Mouse (Mus musculus): ENCODE measurements around the gene Myocd. TPM values are rescaled to one million over a fixed set of nuclear protein-coding genes. Genes with fewer than 3 reads are reported as not detected.

The Myocd gene
- polyA plus RNA-seq, 1 experiment from 2014 or later, result 3.7 TPM

DNA sequence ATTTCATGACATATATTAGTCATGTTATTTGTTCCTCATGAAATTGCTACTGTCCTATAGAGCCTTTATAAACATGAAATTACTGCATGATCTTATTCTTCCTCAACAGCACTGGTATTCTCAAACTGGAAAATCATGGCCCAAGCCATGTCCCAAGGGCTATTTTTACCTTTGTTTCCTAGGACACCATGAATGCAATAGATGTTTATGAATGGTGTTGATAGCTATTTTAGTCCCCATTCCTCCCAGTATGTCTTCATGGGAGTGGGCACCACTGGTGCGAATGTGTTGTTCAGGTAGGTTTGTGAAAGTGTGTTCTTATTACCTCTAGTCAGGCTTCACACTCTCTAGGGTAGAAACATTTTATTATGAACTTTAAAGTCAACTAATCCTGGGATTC lies 84.7 kb downstream of the Myocd start:
- no peak for TF ChIP-seq CTCF (IDR thresholded peaks at IDR 0.05; ENCODE audit: low read depth)
- Histone ChIP-seq H3K27me3 (ENCODE audit: insufficient read depth, low read length) (no peaks in the 10 kb centered on the region), H3K4me3 (replicated peaks; ENCODE audit: low read depth, low read length) (no peak overlapping the region), H3K27ac (no peak overlapping the region), H3K9me3 (replicated peaks; ENCODE audit: low read length) (no peaks in the 10 kb centered on the region), H3K36me3 (ENCODE audit: insufficient read depth, low read length) (no peaks in the 10 kb centered on the region), H3K4me2 (ENCODE audit: low read length) (no peak overlapping the region), H3K9ac (ENCODE audit: low read depth, low read length) (no peak overlapping the region), H3K4me1 (replicated peaks; ENCODE audit: insufficient read depth, low read length) (no peaks in the 10 kb centered on the region)
- no peak for ATAC-seq (replicated peaks; ENCODE audit: low FRiP score, low read depth)
- DNase-seq (ENCODE audit: low spot score), result no peak
- WGBS, result 97% methylated on average over 1 of the region's 1 CpGs

DNA sequence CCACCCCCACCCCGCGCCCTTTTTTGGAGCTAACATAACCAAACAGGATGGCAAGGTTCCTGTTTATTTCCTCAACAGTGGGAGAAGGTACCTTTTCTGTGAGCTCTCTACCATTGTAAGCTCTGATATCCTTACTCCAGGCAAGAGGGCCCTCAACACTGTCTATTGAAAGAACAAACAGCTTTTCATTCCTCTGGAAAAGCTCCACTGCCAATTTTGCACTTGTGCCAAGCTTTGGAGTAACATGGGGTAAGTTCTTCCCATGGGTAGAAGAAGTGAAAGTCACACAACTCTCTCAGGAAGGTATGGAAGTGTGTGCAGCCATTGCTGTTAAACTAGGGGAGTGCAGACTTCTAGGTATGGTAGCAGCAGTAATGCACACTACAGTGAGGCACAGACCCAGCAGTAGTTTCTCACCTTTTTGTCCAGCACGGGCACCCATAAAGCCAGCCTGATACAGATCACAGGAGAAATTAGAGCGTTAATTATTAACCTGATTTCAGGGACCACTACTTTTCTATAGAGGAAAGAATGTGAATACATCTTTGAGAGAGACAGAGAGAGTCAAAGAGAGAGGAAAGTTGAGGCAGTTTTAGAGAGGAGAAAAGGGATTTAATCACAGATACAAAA lies 99.6 kb downstream of the Myocd start:
- Histone ChIP-seq H3K27me3 (ENCODE audit: insufficient read depth, low read length) (no peaks in the 10 kb centered on the region), H3K9me3 (replicated peaks; ENCODE audit: low read length) (no peaks in the 10 kb centered on the region), H3K4me3 (replicated peaks; ENCODE audit: low read depth, low read length) (no peak overlapping the region), H3K9ac (ENCODE audit: low read depth, low read length) (no peak overlapping the region), H3K4me1 (replicated peaks; ENCODE audit: insufficient read depth, low read length) (no peaks in the 10 kb centered on the region), H3K36me3 (ENCODE audit: insufficient read depth, low read length) (no peaks in the 10 kb centered on the region), H3K27ac (no peak overlapping the region), H3K4me2 (ENCODE audit: low read length) (no peak overlapping the region)
- peak; percentile 24 for DNase-seq (ENCODE audit: low spot score)
- ATAC-seq (replicated peaks; ENCODE audit: low FRiP score, low read depth), result no peak
- TF ChIP-seq CTCF (IDR thresholded peaks at IDR 0.05; ENCODE audit: low read depth), result no peak
- WGBS, result 74% methylated on average over 4 of the region's 4 CpGs

DNA sequence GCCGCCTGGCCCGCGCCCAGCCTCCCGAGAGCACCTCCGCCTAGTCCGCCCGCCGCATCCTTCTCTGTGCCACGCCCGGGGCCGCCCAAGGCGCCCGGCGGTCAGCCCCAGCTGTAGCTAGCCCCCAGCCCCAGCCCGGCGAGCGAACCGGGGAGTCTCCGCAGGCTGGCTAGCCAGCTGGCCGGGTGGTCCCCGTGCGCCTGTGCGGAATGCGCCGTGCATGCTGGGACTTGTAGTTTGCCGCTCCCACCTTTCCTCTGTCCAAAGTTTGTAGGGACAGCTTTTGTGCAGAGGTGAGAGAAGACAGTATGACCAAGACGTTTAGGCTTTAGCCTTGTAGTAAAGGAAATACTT lies 107.0 kb downstream of the Myocd start, which contains the start of gene Arhgap44:
TSS of gene Arhgap44 (minus strand) at position 195 of the 354 bp plus-strand sequence.
- H3K4me1 ChIP-seq (replicated peaks; ENCODE audit: insufficient read depth, low read length), result 0 out of 2 replicates have a peak, but pooled peaks cover 8% of the 10 kb centered on the region
- peak within 1 kb of the TSS; percentile 81 for H3K9ac ChIP-seq (ENCODE audit: low read depth, low read length)
- ATAC-seq (replicated peaks; ENCODE audit: low FRiP score, low read depth) (peak; percentile 85), DNase-seq (ENCODE audit: low spot score) (peak; percentile 70)
- H3K4me3 ChIP-seq (replicated peaks; ENCODE audit: low read depth, low read length), result peak within 1 kb of the TSS; percentile 95
- no peaks in the 10 kb centered on the region for H3K27me3 ChIP-seq (ENCODE audit: insufficient read depth, low read length)
- no peak within 1 kb of the TSS for H3K27ac ChIP-seq
- no peak for TF ChIP-seq CTCF (IDR thresholded peaks at IDR 0.05; ENCODE audit: low read depth)
- WGBS, result under 1% methylated on average over 27 of the region's 27 CpGs
- no peaks in the 10 kb centered on the region for H3K9me3 ChIP-seq (replicated peaks; ENCODE audit: low read length)
- H3K36me3 ChIP-seq (ENCODE audit: insufficient read depth, low read length), result no peaks in the 10 kb centered on the region
- H3K4me2 ChIP-seq (ENCODE audit: low read length), result peak within 1 kb of the TSS; percentile 96

GRCm38 (mm10) chr11:65161881-65162766 lies 107.7 kb downstream of the Myocd start:
- Histone ChIP-seq H3K4me1 (replicated peaks; ENCODE audit: insufficient read depth, low read length) (0 out of 2 replicates have a peak, but pooled peaks cover 8% of the 10 kb centered on the region), H3K36me3 (ENCODE audit: insufficient read depth, low read length) (no peaks in the 10 kb centered on the region), H3K27ac (no peak overlapping the region), H3K9me3 (replicated peaks; ENCODE audit: low read length) (no peaks in the 10 kb centered on the region), H3K9ac (ENCODE audit: low read depth, low read length) (peak overlapping the region; percentile 81), H3K27me3 (ENCODE audit: insufficient read depth, low read length) (no peaks in the 10 kb centered on the region), H3K4me2 (ENCODE audit: low read length) (peak overlapping the region; percentile 96), H3K4me3 (replicated peaks; ENCODE audit: low read depth, low read length) (peak overlapping the region; percentile 95)
- peak; percentile 60 for ATAC-seq (replicated peaks; ENCODE audit: low FRiP score, low read depth)
- 2% methylated on average over 46 of the region's 49 CpGs for WGBS
- no peak for TF ChIP-seq CTCF (IDR thresholded peaks at IDR 0.05; ENCODE audit: low read depth)
- peak; percentile 23 for DNase-seq (ENCODE audit: low spot score)

DNA sequence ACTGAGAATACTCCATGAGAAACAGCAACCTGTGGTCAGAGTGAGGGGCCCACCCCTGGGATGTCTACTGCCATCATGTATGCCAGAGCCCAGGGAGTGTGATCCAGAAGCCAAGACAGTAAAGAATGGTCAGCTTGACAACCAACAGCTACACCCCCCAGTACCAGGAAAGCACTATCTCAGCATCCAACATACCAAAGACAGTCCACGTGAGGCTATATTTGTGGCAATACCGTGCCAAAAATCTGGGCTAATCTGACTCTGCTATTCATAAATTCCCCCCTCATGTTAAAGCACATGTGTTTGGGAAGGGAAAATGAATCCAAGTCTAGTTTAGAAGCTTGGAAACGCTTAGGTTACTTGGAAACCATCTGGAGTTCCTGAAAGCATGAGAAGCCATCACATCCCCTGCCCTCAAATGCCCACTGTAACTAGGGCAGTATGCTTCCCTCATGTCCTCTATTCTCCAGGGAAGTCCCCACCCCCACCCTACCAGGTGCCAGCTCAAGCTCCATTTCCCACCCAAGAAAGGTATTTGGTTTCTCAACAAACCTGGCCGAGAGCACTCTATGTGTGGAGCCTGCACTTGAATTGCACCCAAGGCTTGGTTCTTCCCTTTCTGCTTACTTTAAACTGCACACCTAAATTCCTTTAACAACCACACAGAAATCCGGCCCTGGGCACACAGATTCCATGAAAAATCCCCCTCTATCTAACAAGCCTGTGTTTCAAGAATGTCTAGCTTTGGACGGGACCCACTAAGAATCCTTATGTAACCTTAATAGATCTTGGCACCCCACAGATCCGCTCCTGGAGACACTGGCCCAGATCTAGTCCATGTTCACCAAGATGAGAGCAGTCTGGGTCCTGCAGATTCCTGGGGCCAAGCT lies 108.6 kb downstream of the Myocd start:
- H3K27ac ChIP-seq, result no peak overlapping the region
- peak overlapping the region; percentile 81; the same call in 1 of the 2 replicates for H3K9ac ChIP-seq (ENCODE audit: low read depth, low read length)
- no peak for TF ChIP-seq CTCF (IDR thresholded peaks at IDR 0.05; ENCODE audit: low read depth)
- H3K4me3 ChIP-seq (replicated peaks; ENCODE audit: low read depth, low read length), result peak overlapping the region; percentile 95; the same call in 1 of the 2 replicates
- no peaks in the 10 kb centered on the region for H3K27me3 ChIP-seq (ENCODE audit: insufficient read depth, low read length)
- no peak for DNase-seq (ENCODE audit: low spot score)
- no peaks in the 10 kb centered on the region for H3K9me3 ChIP-seq (replicated peaks; ENCODE audit: low read length)
- WGBS, result 58% methylated on average over 7 of the region's 7 CpGs
- H3K4me2 ChIP-seq (ENCODE audit: low read length), result peak overlapping the region; percentile 96
- ATAC-seq (replicated peaks; ENCODE audit: low FRiP score, low read depth), result no peak
- 0 out of 2 replicates have a peak, but pooled peaks cover 8% of the 10 kb centered on the region for H3K4me1 ChIP-seq (replicated peaks; ENCODE audit: insufficient read depth, low read length)
- no peaks in the 10 kb centered on the region for H3K36me3 ChIP-seq (ENCODE audit: insufficient read depth, low read length)

- WGBS, result 93% methylated on average over 5 of the region's 5 CpGs
- DNase-seq (ENCODE audit: low spot score) (no peak), ATAC-seq (replicated peaks; ENCODE audit: low FRiP score, low read depth) (no peak)
- no peak within 1 kb of the TSS for H3K4me2 ChIP-seq (ENCODE audit: low read length)
- H3K36me3 ChIP-seq (ENCODE audit: insufficient read depth, low read length), result no peaks in the 10 kb centered on the region
- no peaks in the 10 kb centered on the region for H3K27me3 ChIP-seq (ENCODE audit: insufficient read depth, low read length)
- no peak for TF ChIP-seq CTCF (IDR thresholded peaks at IDR 0.05; ENCODE audit: low read depth)
- no peak within 1 kb of the TSS for H3K27ac ChIP-seq
- H3K4me3 ChIP-seq (replicated peaks; ENCODE audit: low read depth, low read length), result no peak within 1 kb of the TSS
- no peaks in the 10 kb centered on the region for H3K9me3 ChIP-seq (replicated peaks; ENCODE audit: low read length)
- H3K4me1 ChIP-seq (replicated peaks; ENCODE audit: insufficient read depth, low read length), result 0 out of 2 replicates have a peak, but pooled peaks cover 8% of the 10 kb centered on the region
- H3K9ac ChIP-seq (ENCODE audit: low read depth, low read length), result no peak within 1 kb of the TSS
Measured at GRCm38 (mm10) chr11:65159791-65160190, 110.0 kb downstream of the Myocd start, which contains the start of gene 1700086D15Rik. 1700086D15Rik (minus strand) TSS chr11:65159891.

Measured in kidney, postnatal 0 days (tissue).